Mouse (Mus musculus) myocyte (in vitro differentiated cells): ENCODE measurements at regions not wholly inside any gene's neighbourhood (a gene's known extent, or its start where the extent isn't known, plus 50 kb on each side); places are given as distances from the start of the nearest gene placed in this dataset.

Source experiments
- H3K27me3 ChIP-seq: one replicate; pipeline ENCODE4 v1.6.1; 2011; ENCODE audit not compliant: control insufficient read depth, insufficient read depth, insufficient read length
- H3K36me3 ChIP-seq: one replicate; pipeline ENCODE4 v1.6.1; 2011; ENCODE audit not compliant: control insufficient read depth, insufficient read depth
- H3K4me2 ChIP-seq: one replicate; pipeline ENCODE4 v1.6.1; 2011; ENCODE audit warnings: low read depth, control low read depth
- H3K4me3 ChIP-seq: one replicate; pipeline ENCODE4 v1.5.1; 2011; ENCODE audit warnings: mild to moderate bottlenecking, control low read depth, moderate library complexity
- H3K79me2 ChIP-seq: one replicate; pipeline ENCODE4 v1.6.1; 2011; ENCODE audit not compliant: control insufficient read depth, insufficient read depth
- H3ac ChIP-seq: one replicate; pipeline ENCODE4 v1.6.1; 2011; ENCODE audit not compliant: control insufficient read depth, insufficient read length
- CEBPB ChIP-seq: IDR thresholded peaks from 2 replicates; pipeline ENCODE4 v1.6.1; 2011; ENCODE audit warnings: mild to moderate bottlenecking, moderate library complexity; ENCODE audit not compliant: poor library complexity, insufficient read depth, severe bottlenecking
- E2F4 ChIP-seq: IDR thresholded peaks from one replicate; pipeline ENCODE4 v1.6.1; 2011; ENCODE audit warnings: mild to moderate bottlenecking, control low read depth, moderate library complexity; ENCODE audit not compliant: insufficient read depth
- MAX ChIP-seq: IDR thresholded peaks from one replicate; pipeline ENCODE4 v1.6.1; 2011; ENCODE audit warnings: low read depth, mild to moderate bottlenecking, control low read depth
- MYOD1 ChIP-seq, 3 experiments: IDR thresholded peaks; one replicate each; pipeline ENCODE4 v1.6.1; 2011; ENCODE audit warnings: control low read depth in 2 of 3, low read depth in 2 of 3, mild to moderate bottlenecking in 2 of 3, moderate library complexity in 1 of 3; ENCODE audit not compliant: insufficient read length in 2 of 3, control insufficient read depth in 1 of 3
- MYOG ChIP-seq, 3 experiments: IDR thresholded peaks; one replicate each; pipeline ENCODE4 v1.6.1; 2011; ENCODE audit warnings: control low read depth in 2 of 3, low read depth in 2 of 3, mild to moderate bottlenecking in 2 of 3; ENCODE audit not compliant: insufficient read length in 2 of 3, control insufficient read depth in 1 of 3, insufficient read depth in 1 of 3
- POLR2A ChIP-seq: IDR thresholded peaks from one replicate; pipeline ENCODE4 v1.6.1; 2011; ENCODE audit warnings: low read depth, mild to moderate bottlenecking, control low read depth, moderate library complexity; ENCODE audit not compliant: insufficient read length
- POLR2AphosphoS2 ChIP-seq: IDR thresholded peaks from one replicate; pipeline ENCODE4 v1.6.1; 2011; ENCODE audit warnings: low read depth, control low read depth; ENCODE audit not compliant: insufficient read length
- REST ChIP-seq: IDR thresholded peaks from one replicate; pipeline ENCODE4 v1.6.1; 2011; ENCODE audit warnings: mild to moderate bottlenecking, control low read depth, moderate library complexity; ENCODE audit not compliant: insufficient read depth, insufficient read length
- SRF ChIP-seq: IDR thresholded peaks from one replicate; pipeline ENCODE4 v1.6.1; 2011; ENCODE audit warnings: low read depth; ENCODE audit not compliant: control insufficient read depth, insufficient read length
- TCF12 ChIP-seq: IDR thresholded peaks from one replicate; pipeline ENCODE4 v1.6.1; 2011; ENCODE audit warnings: mild to moderate bottlenecking, control low read depth; ENCODE audit not compliant: poor library complexity, insufficient read depth, severe bottlenecking
- TCF3 ChIP-seq: IDR thresholded peaks from one replicate; pipeline ENCODE4 v1.6.1; 2011; ENCODE audit warnings: low read depth, control low read depth; ENCODE audit not compliant: insufficient read length
- USF1 ChIP-seq: IDR thresholded peaks from one replicate; pipeline ENCODE4 v1.6.1; 2011; ENCODE audit warnings: low read depth, mild to moderate bottlenecking, control low read depth, moderate library complexity

GRCm38 (mm10) chr12:54262236-54263005 is 58.8 kb upstream of the Egln3 start:
- H3K4me3 ChIP-seq, result no peak overlapping the region
- H3K4me2 ChIP-seq, result no peak overlapping the region
- no peaks in the 10 kb centered on the region for H3K36me3 ChIP-seq
- no peak overlapping the region for H3ac ChIP-seq
- TF ChIP-seq REST, result no peak
- TF ChIP-seq MYOD1 (IDR thresholded peaks at IDR 0.05; ENCODE audit: control insufficient read depth in 1 of 3, insufficient read length in 2 of 3, low read depth in 2 of 3), result no peak
- no peak for TF ChIP-seq E2F4
- TF ChIP-seq POLR2A, result no peak
- TF ChIP-seq POLR2AphosphoS2, result no peak
- no peak for TF ChIP-seq TCF12
- no peak for TF ChIP-seq CEBPB
- TF ChIP-seq TCF3, result no peak
- TF ChIP-seq MAX, result no peak
- no peak for TF ChIP-seq USF1
- TF ChIP-seq MYOG (IDR thresholded peaks at IDR 0.05; ENCODE audit: control insufficient read depth in 1 of 3, insufficient read depth in 1 of 3, insufficient read length in 2 of 3, low read depth in 2 of 3), result no peak
- TF ChIP-seq SRF, result no peak
- H3K27me3 ChIP-seq, result no peaks in the 10 kb centered on the region
- no peaks in the 10 kb centered on the region for H3K79me2 ChIP-seq

GRCm38 (mm10) chr12:54261426-54261825 is 57.8 kb upstream of the Egln3 start:
- H3ac ChIP-seq, result no peak overlapping the region
- H3K4me3 ChIP-seq, result no peak overlapping the region
- H3K79me2 ChIP-seq, result no peaks in the 10 kb centered on the region
- H3K27me3 ChIP-seq, result no peaks in the 10 kb centered on the region
- peak overlapping the region; percentile 7 for H3K4me2 ChIP-seq
- no peak for TF ChIP-seq USF1
- TF ChIP-seq POLR2A, result no peak
- TF ChIP-seq TCF3, result no peak
- no peak for TF ChIP-seq CEBPB
- no peak for TF ChIP-seq E2F4
- no peak for TF ChIP-seq TCF12
- no peak for TF ChIP-seq MYOG (IDR thresholded peaks at IDR 0.05; ENCODE audit: control insufficient read depth in 1 of 3, insufficient read depth in 1 of 3, insufficient read length in 2 of 3, low read depth in 2 of 3)
- no peak for TF ChIP-seq MAX
- TF ChIP-seq REST, result no peak
- TF ChIP-seq SRF, result no peak
- TF ChIP-seq MYOD1 (IDR thresholded peaks at IDR 0.05; ENCODE audit: control insufficient read depth in 1 of 3, insufficient read length in 2 of 3, low read depth in 2 of 3), result no peak
- TF ChIP-seq POLR2AphosphoS2, result no peak
- no peaks in the 10 kb centered on the region for H3K36me3 ChIP-seq

GRCm38 (mm10) chr12:54260502-54260901 is 56.8 kb upstream of the Egln3 start:
- no peak for TF ChIP-seq SRF
- TF ChIP-seq TCF12, result peak; percentile 71
- TF ChIP-seq E2F4, result no peak
- TF ChIP-seq CEBPB, result peak; percentile 45; the same call in 1 of the 2 replicates
- peak; percentile 90 to 99 (median 95) for TF ChIP-seq MYOD1 (IDR thresholded peaks at IDR 0.05; ENCODE audit: control insufficient read depth in 1 of 3, insufficient read length in 2 of 3, low read depth in 2 of 3)
- no peak for TF ChIP-seq POLR2AphosphoS2
- TF ChIP-seq USF1, result no peak
- no peak for TF ChIP-seq REST
- no peak for TF ChIP-seq POLR2A
- no peak for TF ChIP-seq MAX
- peak; percentile 87 for TF ChIP-seq TCF3
- TF ChIP-seq MYOG (IDR thresholded peaks at IDR 0.05; ENCODE audit: control insufficient read depth in 1 of 3, insufficient read depth in 1 of 3, insufficient read length in 2 of 3, low read depth in 2 of 3), result peak; percentile 88 to 99 (median 95)
- no peaks in the 10 kb centered on the region for H3K79me2 ChIP-seq
- H3ac ChIP-seq, result no peak overlapping the region
- peak overlapping the region; percentile 37 for H3K4me2 ChIP-seq
- no peak overlapping the region for H3K4me3 ChIP-seq
- no peaks in the 10 kb centered on the region for H3K27me3 ChIP-seq
- no peaks in the 10 kb centered on the region for H3K36me3 ChIP-seq

GRCm38 (mm10) chr12:54257776-54258433 is 54.2 kb upstream of the Egln3 start:
- TF ChIP-seq TCF3, result no peak
- no peak for TF ChIP-seq REST
- no peak for TF ChIP-seq SRF
- TF ChIP-seq TCF12, result no peak
- no peak for TF ChIP-seq MYOD1 (IDR thresholded peaks at IDR 0.05; ENCODE audit: control insufficient read depth in 1 of 3, insufficient read length in 2 of 3, low read depth in 2 of 3)
- no peak for TF ChIP-seq POLR2AphosphoS2
- no peak for TF ChIP-seq USF1
- Histone ChIP-seq H3K79me2 (no peaks in the 10 kb centered on the region), H3K27me3 (no peaks in the 10 kb centered on the region), H3ac (no peak overlapping the region), H3K36me3 (no peaks in the 10 kb centered on the region), H3K4me2 (no peak overlapping the region), H3K4me3 (no peak overlapping the region)
